Mouse (Mus musculus): ENCODE data around the gene Fam129c. TPM values are rescaled to one million over a fixed set of nuclear protein-coding genes. Genes with fewer than 3 reads are reported as not detected.
A peak's percentile ranks its signal among the peaks of the same experiment; 100 is the strongest.

Gene Fam129c
- polyA plus RNA-seq, 1 experiment from 2014 or later, result 2.7 TPM

DNA sequence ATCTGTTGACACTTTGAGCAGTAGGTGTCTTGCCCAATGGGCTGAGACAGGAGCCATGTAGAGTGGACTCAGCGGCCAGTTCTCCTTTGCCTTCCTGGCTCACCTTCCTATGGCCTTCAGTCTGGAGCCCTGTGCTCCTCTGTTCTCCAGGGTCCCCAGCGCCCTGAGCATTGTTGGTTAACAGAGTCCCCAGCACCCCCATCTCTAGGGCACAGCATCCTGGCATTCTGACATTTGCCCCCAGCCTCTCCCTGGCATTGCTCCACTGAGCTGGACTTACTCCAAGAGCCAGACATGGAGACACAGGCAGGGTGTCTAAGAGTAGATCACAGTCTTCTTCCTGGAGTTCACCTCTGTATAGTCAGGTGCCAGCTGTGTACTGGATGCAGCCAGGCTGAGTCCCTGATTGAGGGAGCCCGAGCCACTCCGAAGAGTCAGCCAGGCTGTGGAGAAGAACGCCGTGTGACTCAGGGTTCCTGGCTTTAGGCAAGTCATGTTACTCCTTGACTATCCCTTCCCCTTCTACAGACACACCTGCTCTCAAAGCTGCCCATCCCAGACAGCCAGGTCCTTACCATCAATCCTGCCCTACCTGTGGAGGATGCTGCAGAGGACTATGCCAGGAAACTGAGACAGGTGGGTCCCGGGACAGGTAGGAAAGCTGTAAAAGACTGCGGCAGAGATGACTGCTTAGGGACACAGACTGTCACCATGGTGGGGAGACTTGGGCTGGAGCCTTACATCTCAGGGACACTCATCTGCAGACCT, 3.7 kb upstream of the Fam129c start:
- no peak overlapping the region; the same call in 1 of the 2 replicates for H3K4me3 ChIP-seq (ENCODE audit: low read depth, low read length)
- no peak overlapping the region for H3K4me2 ChIP-seq (ENCODE audit: low read depth, severe bottlenecking)

DNA sequence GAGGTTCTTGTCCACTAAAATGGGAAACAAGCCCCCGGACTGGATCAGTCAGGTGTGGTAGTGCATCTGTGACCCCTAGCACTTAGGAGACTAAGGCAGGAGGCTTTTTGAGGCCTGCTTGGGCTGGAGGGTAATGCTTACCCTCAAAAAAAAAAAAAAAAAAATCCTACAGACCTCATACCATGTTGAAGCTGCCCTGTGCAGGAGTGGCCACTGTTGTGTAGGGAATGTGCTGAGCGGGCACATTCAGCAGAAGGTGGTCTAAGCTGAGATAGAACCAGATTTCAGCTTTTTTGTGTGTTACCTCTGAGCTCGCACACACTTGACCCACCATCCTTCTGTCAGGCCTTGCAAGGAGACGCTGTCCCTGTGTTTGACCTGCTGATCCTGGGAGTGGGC, 3.1 kb upstream of the Fam129c start:
- no peak overlapping the region for H3K9ac ChIP-seq (ENCODE audit: low read length)
- H3K4me3 ChIP-seq (ENCODE audit: low read depth, low read length), result no peak overlapping the region

More for the DNA sequence above, 3.7 kb upstream of the Fam129c start:
- Histone ChIP-seq H3K4me1 (ENCODE audit: control insufficient read depth, insufficient read depth, low read length) (peaks cover 5% of the 10 kb centered on the region), H3K27ac (replicated peaks; ENCODE audit: low read depth, low read length) (no peak overlapping the region), H3K36me3 (ENCODE audit: control insufficient read depth, insufficient read depth, low read length) (no peaks in the 10 kb centered on the region), H3K9me3 (ENCODE audit: control insufficient read depth, low read length) (no peaks in the 10 kb centered on the region), H3K9ac (ENCODE audit: low read length) (no peak overlapping the region; the same call in 1 of the 2 replicates), H3K27me3 (ENCODE audit: control insufficient read depth, insufficient read depth, low read length) (no peaks in the 10 kb centered on the region)
- ATAC-seq (ENCODE audit: insufficient number of reproducible peaks, low FRiP score, low TSS enrichment, low read depth) (no peak), DNase-seq (ENCODE audit: low spot score) (no peak)
- WGBS, result 93% methylated on average over 8 of the region's 8 CpGs

DNA sequence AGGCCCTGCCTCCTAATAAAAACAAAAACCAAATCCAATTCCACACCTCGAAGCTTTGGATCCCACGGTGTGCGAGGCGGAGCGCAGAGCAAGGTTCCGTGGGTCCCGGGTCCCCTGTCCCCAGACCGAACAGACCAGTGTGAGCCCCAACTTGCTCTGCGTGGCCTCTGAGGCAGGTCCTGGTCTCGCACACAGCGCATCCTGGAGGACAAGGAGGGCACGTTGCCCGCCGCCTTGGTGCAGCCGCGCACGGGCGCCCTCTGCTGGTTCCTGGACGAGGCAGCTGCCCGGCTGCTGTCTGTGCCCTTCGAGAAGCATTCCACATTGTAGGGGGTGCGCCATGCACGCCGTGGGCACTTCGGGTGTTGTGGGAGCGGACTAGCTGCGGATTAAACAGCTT, 1.6 kb upstream of the Fam129c start:
- Histone ChIP-seq H3K27me3 (ENCODE audit: control insufficient read depth, insufficient read depth, low read length) (no peaks in the 10 kb centered on the region), H3K9ac (ENCODE audit: low read length) (peak overlapping the region; percentile 43), H3K9me3 (ENCODE audit: control insufficient read depth, low read length) (no peaks in the 10 kb centered on the region), H3K4me1 (ENCODE audit: control insufficient read depth, insufficient read depth, low read length) (peaks cover 5% of the 10 kb centered on the region), H3K4me2 (ENCODE audit: low read depth, severe bottlenecking) (no peak overlapping the region; the same call in 1 of the 2 replicates), H3K4me3 (ENCODE audit: low read depth, low read length) (no peak overlapping the region), H3K27ac (replicated peaks; ENCODE audit: low read depth, low read length) (no peak overlapping the region), H3K36me3 (ENCODE audit: control insufficient read depth, insufficient read depth, low read length) (no peaks in the 10 kb centered on the region)
- peak; percentile 91 for DNase-seq (ENCODE audit: low spot score)
- WGBS, result 10% methylated on average over 27 of the region's 27 CpGs
- peak; percentile 23; the same call in 1 of the 2 replicates for ATAC-seq (ENCODE audit: insufficient number of reproducible peaks, low FRiP score, low TSS enrichment, low read depth)

More for the DNA sequence above, 3.1 kb upstream of the Fam129c start:
- no peak for ATAC-seq (ENCODE audit: insufficient number of reproducible peaks, low FRiP score, low TSS enrichment, low read depth)
- Histone ChIP-seq H3K4me2 (ENCODE audit: low read depth, severe bottlenecking) (no peak overlapping the region), H3K9me3 (ENCODE audit: control insufficient read depth, low read length) (no peaks in the 10 kb centered on the region), H3K36me3 (ENCODE audit: control insufficient read depth, insufficient read depth, low read length) (no peaks in the 10 kb centered on the region), H3K27me3 (ENCODE audit: control insufficient read depth, insufficient read depth, low read length) (no peaks in the 10 kb centered on the region), H3K4me1 (ENCODE audit: control insufficient read depth, insufficient read depth, low read length) (peaks cover 5% of the 10 kb centered on the region), H3K27ac (replicated peaks; ENCODE audit: low read depth, low read length) (no peak overlapping the region)
- WGBS, result 83% methylated on average over 4 of the region's 4 CpGs
- no peak for DNase-seq (ENCODE audit: low spot score)

DNA sequence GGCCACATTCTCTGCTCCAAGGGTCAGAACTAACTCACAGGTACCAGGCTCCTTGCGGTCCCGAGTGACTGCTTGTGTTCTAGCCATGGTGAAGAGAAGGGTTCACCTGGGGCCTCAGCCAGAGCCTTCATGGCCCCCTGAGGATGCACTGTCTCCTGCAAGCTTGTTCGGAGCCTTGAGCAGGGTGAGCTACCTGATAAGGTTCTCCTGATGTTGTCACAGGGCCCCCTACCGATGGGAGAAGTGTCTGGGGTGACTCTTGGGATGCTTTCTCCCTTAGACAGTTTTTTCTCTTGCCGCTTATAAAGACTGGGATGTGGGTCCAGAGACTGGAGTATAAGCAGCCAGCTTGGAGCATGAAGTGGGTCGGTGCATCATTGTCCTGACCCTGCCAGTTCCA, 1.1 kb upstream of the Fam129c start:
- no peak for ATAC-seq (ENCODE audit: insufficient number of reproducible peaks, low FRiP score, low TSS enrichment, low read depth)
- Histone ChIP-seq H3K4me1 (ENCODE audit: control insufficient read depth, insufficient read depth, low read length) (peaks cover 5% of the 10 kb centered on the region), H3K9ac (ENCODE audit: low read length) (no peak overlapping the region; the same call in 1 of the 2 replicates), H3K9me3 (ENCODE audit: control insufficient read depth, low read length) (no peaks in the 10 kb centered on the region), H3K27me3 (ENCODE audit: control insufficient read depth, insufficient read depth, low read length) (peaks cover 3% of the 10 kb centered on the region; the same call in 1 of the 2 replicates), H3K27ac (replicated peaks; ENCODE audit: low read depth, low read length) (no peak overlapping the region), H3K4me3 (ENCODE audit: low read depth, low read length) (no peak overlapping the region), H3K36me3 (ENCODE audit: control insufficient read depth, insufficient read depth, low read length) (no peaks in the 10 kb centered on the region), H3K4me2 (ENCODE audit: low read depth, severe bottlenecking) (no peak overlapping the region)
- no peak for DNase-seq (ENCODE audit: low spot score)
- WGBS, result 57% methylated on average over 6 of the region's 6 CpGs

DNA sequence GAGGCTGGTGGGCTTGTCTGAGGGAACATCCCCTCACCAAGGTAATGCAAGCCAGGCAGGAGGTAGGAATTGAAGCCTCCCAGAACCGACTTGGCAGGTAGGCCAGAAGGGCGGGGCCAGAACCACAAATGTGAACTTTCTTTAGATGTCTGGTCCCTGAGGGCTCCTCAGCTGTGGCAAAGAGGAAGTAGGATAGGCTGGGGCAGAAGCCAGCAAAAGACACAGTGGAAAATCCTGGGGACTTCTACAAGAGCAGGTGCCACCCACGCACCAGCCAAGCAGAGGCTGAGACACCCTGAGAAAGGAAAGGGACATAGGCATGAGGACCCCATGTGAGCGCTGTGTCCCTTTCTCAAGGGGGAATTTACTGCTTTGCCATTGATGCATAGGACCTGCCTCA, 650 bp upstream of the Fam129c start:
- ATAC-seq (ENCODE audit: insufficient number of reproducible peaks, low FRiP score, low TSS enrichment, low read depth), result no peak
- 84% methylated on average over 4 of the region's 4 CpGs for WGBS
- H3K4me3 ChIP-seq (ENCODE audit: low read depth, low read length), result no peak overlapping the region
- H3K4me1 ChIP-seq (ENCODE audit: control insufficient read depth, insufficient read depth, low read length), result peaks cover 5% of the 10 kb centered on the region
- H3K9ac ChIP-seq (ENCODE audit: low read length), result no peak overlapping the region
- no peak for DNase-seq (ENCODE audit: low spot score)
- H3K36me3 ChIP-seq (ENCODE audit: control insufficient read depth, insufficient read depth, low read length), result no peaks in the 10 kb centered on the region
- H3K27ac ChIP-seq (replicated peaks; ENCODE audit: low read depth, low read length), result no peak overlapping the region
- peaks cover 7% of the 10 kb centered on the region for H3K27me3 ChIP-seq (ENCODE audit: control insufficient read depth, insufficient read depth, low read length)
- H3K4me2 ChIP-seq (ENCODE audit: low read depth, severe bottlenecking), result no peak overlapping the region
- no peaks in the 10 kb centered on the region for H3K9me3 ChIP-seq (ENCODE audit: control insufficient read depth, low read length)

DNA sequence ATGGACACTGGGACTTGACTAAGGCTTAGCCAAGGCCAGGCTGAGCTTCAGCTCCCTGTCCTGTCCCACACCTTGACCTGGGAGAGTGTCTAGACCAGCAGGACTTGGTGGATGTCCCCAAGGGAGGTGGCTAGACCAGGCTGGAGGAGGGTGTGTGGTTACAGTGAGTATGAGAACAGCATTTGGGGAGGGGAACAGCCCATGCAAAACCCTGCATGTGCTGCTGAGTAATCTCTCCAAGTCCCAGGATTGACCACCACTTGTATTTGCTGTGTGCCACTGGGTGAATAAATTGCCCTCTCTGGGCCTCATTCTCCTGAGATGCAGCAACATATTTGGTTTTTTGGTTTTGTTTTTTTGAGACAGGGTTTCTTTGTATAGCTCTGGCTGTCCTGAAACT, 927 bp downstream of the Fam129c start:
- no peaks in the 10 kb centered on the region for H3K9me3 ChIP-seq (ENCODE audit: control insufficient read depth, low read length)
- no peak for ATAC-seq (ENCODE audit: insufficient number of reproducible peaks, low FRiP score, low TSS enrichment, low read depth)
- no peak overlapping the region for H3K27ac ChIP-seq (replicated peaks; ENCODE audit: low read depth, low read length)
- H3K4me3 ChIP-seq (ENCODE audit: low read depth, low read length), result no peak overlapping the region
- H3K36me3 ChIP-seq (ENCODE audit: control insufficient read depth, insufficient read depth, low read length), result no peaks in the 10 kb centered on the region
- peaks cover 17% of the 10 kb centered on the region for H3K27me3 ChIP-seq (ENCODE audit: control insufficient read depth, insufficient read depth, low read length)
- H3K4me1 ChIP-seq (ENCODE audit: control insufficient read depth, insufficient read depth, low read length), result peaks cover 7% of the 10 kb centered on the region
- H3K4me2 ChIP-seq (ENCODE audit: low read depth, severe bottlenecking), result no peak overlapping the region
- DNase-seq (ENCODE audit: low spot score), result no peak
- H3K9ac ChIP-seq (ENCODE audit: low read length), result no peak overlapping the region

DNA sequence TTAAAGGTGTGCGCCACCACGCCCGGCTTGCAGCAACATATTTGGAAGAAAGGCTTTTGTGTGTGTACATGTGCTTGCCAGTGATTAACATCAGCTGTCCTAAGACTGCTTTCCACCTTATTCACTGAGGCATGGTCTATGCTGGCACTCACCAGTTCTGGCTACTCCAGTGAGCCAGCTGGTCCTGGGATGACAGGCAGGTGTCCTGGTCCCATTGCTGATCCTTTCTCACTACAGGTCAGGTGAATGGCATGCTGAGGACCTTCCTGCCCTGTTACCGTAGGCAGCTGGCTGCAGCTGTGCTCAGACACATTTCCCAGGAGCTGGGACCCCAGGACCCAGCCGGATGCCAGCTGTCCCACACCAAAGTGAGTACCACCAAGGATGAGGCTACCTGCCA, 1.4 kb downstream of the Fam129c start:
- ATAC-seq (ENCODE audit: insufficient number of reproducible peaks, low FRiP score, low TSS enrichment, low read depth) (no peak), DNase-seq (ENCODE audit: low spot score) (no peak)
- Histone ChIP-seq H3K36me3 (ENCODE audit: control insufficient read depth, insufficient read depth, low read length) (no peaks in the 10 kb centered on the region), H3K4me3 (ENCODE audit: low read depth, low read length) (no peak overlapping the region), H3K9me3 (ENCODE audit: control insufficient read depth, low read length) (no peaks in the 10 kb centered on the region), H3K27ac (replicated peaks; ENCODE audit: low read depth, low read length) (no peak overlapping the region), H3K4me1 (ENCODE audit: control insufficient read depth, insufficient read depth, low read length) (peaks cover 9% of the 10 kb centered on the region), H3K4me2 (ENCODE audit: low read depth, severe bottlenecking) (no peak overlapping the region), H3K27me3 (ENCODE audit: control insufficient read depth, insufficient read depth, low read length) (peaks cover 19% of the 10 kb centered on the region), H3K9ac (ENCODE audit: low read length) (no peak overlapping the region)
- 87% methylated on average over 5 of the region's 5 CpGs for WGBS

DNA sequence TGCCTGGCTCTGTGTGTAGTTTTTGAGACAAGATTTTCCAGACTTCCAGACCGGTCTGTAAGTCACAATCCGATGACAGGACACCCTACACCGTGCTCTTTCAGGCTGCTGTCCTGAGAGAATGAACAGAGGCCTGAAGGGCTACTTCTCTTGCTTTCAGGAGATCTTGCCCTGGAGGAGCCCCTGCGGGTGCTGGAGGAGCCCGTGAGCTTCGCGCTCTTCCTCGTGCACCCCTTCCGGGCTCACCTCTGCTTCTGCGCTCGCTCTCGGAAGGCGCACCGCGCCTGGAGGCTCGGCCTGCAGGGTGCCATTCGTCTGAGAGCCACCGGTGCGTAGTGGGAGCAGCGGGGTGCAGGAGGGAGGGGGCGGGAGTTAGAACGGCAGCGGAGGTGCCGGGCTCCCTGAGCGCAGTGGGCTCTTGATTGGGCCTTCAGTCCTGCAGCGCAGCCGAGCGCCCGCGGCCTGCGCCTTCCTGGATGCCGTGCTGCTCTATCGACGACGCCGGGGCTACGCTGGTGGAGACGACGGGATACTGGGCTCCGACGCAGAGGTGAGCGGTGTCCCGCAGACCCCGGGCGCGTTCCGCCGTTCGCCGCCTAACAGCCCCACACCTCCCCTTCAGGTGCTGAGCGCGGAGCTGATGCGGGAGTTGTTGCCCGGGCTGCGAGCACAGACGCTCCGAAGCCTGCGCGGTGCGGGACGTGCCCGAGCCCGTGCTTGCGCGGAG, 4.7 kb downstream of the Fam129c start:
- H3K4me3 ChIP-seq (ENCODE audit: low read depth, low read length), result peak overlapping the region; percentile 35
- peak overlapping the region; percentile 45; the same call in 1 of the 2 replicates for H3K9ac ChIP-seq (ENCODE audit: low read length)
- peaks cover 22% of the 10 kb centered on the region for H3K27me3 ChIP-seq (ENCODE audit: control insufficient read depth, insufficient read depth, low read length)
- no peaks in the 10 kb centered on the region for H3K9me3 ChIP-seq (ENCODE audit: control insufficient read depth, low read length)
- no peak overlapping the region for H3K27ac ChIP-seq (replicated peaks; ENCODE audit: low read depth, low read length)
- peak overlapping the region; percentile 67 for H3K4me2 ChIP-seq (ENCODE audit: low read depth, severe bottlenecking)
- 3% methylated on average over 65 of the region's 65 CpGs for whole genome bisulfite sequencing
- peak; percentile 10; the same call in 1 of the 2 replicates for ATAC-seq (ENCODE audit: insufficient number of reproducible peaks, low FRiP score, low TSS enrichment, low read depth)
- DNase-seq (ENCODE audit: low spot score), result peak; percentile 54
- no peaks in the 10 kb centered on the region for H3K36me3 ChIP-seq (ENCODE audit: control insufficient read depth, insufficient read depth, low read length)
- peaks cover 9% of the 10 kb centered on the region for H3K4me1 ChIP-seq (ENCODE audit: control insufficient read depth, insufficient read depth, low read length)
